Mouse (Mus musculus): ENCODE measurements around the gene Espl1. TPM values are rescaled to one million over a fixed set of nuclear protein-coding genes. Genes with fewer than 3 reads are reported as not detected.
"Not testable (repeated sequence)": the region's sequence is repeated elsewhere in the genome, so short reads cannot be mapped to it uniquely, and the experiment has no call there.

Espl1 gene
- polyA plus RNA-seq, 1 experiment from 2014 or later: 23.0 TPM

DNA sequence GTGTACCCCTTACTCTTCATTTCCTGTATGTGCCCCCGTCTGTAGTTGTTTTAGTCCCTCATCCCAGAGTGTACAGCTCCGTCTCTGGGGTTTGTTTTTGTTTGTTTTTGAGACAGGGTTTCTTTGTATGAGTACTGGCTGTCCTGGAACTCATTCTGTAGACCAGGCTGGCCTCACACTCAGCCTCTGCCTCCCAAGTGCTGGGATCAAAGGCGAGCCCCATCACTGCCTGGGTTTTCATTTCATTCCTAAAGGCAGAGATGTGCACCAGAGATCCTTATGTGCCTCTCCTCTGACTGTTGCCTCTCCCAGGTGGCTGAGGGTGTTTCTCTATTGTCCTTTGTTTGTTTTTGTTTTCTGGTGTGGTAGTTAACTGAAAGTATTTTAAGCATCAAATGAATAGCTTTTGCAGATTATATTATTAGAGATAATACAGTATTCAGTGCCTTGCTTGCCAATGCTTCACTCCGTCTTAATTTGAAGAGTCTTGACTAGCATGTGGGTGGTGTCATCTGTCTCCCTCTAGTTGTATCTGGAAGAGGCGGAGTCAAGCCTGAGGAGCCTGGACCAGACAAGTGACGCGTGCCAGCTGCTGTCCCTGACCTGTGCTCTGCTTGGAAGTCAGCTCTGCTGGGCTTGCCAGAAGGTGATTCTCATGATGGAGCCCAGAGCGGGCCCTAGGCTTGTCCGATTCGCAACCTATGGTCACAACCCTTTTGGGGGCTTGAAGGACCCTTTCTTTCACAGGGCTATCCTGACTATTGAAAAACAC, 14.2 kb downstream of the Espl1 start:
- WGBS (ENCODE audit: insufficient replicate concordance): 82% methylated on average over 10 of the region's 10 CpGs
- no peaks in the 10 kb centered on the region for H3K4me1 ChIP-seq (replicated peaks)
- no peak overlapping the region for H3K27ac ChIP-seq (replicated peaks)
- H3K4me2 ChIP-seq: no peak overlapping the region
- H3K4me3 ChIP-seq (replicated peaks): no peak overlapping the region
- no peak for ATAC-seq (ENCODE audit: insufficient read depth)
- H3K9ac ChIP-seq: no peak overlapping the region
- peaks cover 96% of the 10 kb centered on the region for H3K36me3 ChIP-seq (replicated peaks)
- H3K9me3 ChIP-seq (replicated peaks): no peaks in the 10 kb centered on the region
- H3K27me3 ChIP-seq: no peaks in the 10 kb centered on the region

DNA sequence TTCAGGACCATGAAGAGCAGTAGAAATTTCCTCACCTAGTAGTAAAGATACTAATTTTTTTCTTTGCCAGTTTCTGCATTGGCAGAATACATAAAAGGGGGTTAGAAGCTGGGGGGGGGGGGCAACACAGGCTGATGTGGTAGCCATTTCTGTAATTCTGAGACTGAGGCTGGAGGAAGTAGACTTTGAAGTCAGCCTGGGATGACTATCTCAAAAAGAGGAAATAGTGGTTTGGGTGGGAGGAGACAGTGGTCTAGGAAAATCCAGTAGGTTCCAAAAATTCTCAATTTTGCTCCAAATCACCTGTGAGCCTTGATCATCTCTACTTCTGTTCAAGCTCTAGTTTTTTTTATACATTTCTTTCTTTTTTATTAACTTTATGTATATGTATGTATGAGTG, 15.4 kb downstream of the Espl1 start:
- H3K9me3 ChIP-seq (replicated peaks): no peaks in the 10 kb centered on the region
- no peak for ATAC-seq (ENCODE audit: insufficient read depth)
- H3K36me3 ChIP-seq (replicated peaks): peaks cover 96% of the 10 kb centered on the region
- no peaks in the 10 kb centered on the region for H3K27me3 ChIP-seq
- no peak overlapping the region for H3K4me3 ChIP-seq (replicated peaks)
- no peak overlapping the region for H3K9ac ChIP-seq
- H3K27ac ChIP-seq (replicated peaks): no peak overlapping the region
- no peaks in the 10 kb centered on the region for H3K4me1 ChIP-seq (replicated peaks)
- no peak overlapping the region for H3K4me2 ChIP-seq

DNA sequence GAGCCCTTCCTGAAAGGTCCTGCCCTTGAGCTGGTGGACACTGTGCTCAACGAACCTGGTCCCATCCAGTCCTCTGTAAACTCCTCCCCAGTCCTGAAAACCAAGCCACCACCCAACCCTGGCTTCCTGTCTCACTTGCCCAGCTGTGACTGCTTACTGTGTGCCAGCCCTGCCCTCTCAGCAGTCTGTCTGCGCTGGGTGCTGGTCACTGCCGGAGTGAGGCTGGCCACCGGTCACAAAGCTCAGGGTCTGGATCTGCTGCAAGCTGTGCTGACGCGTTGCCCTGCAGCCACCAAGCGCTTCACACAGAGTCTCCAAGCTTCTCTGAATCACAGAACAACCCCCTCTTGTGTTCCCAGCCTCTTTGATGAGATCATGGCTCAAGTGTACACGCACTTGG, 19.2 kb downstream of the Espl1 start:
- Histone ChIP-seq H3K9ac (no peak overlapping the region), H3K4me2 (no peak overlapping the region), H3K27ac (replicated peaks) (no peak overlapping the region), H3K36me3 (replicated peaks) (peaks cover 96% of the 10 kb centered on the region), H3K27me3 (no peaks in the 10 kb centered on the region), H3K9me3 (replicated peaks) (no peaks in the 10 kb centered on the region), H3K4me3 (replicated peaks) (no peak overlapping the region), H3K4me1 (replicated peaks) (no peaks in the 10 kb centered on the region)
- WGBS (ENCODE audit: insufficient replicate concordance): 87% methylated on average over 8 of the region's 8 CpGs
- ATAC-seq (ENCODE audit: insufficient read depth): no peak

DNA sequence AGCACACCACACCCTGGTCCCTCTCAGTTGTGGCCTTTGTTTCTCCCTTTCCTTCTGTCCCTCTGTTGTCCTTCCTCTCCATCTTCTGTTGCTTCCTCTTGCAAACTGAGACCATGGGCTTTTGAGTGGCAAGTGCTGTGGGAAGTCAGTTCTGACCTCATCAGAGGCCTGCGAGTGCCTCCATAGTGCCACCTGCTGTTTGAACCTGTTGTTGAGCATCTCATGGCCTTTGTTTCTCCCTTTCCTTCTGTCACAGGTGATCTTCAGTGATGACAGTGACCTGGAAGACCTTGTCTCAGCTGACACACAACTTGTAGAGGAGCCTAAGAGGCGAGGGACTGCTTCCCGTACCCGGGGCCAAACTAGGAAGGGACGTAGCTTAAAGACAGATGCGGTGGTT, 20.2 kb downstream of the Espl1 start:
- H3K36me3 ChIP-seq (replicated peaks): peaks cover 97% of the 10 kb centered on the region
- 83% methylated on average over 6 of the region's 6 CpGs for WGBS (ENCODE audit: insufficient replicate concordance)

DNA sequence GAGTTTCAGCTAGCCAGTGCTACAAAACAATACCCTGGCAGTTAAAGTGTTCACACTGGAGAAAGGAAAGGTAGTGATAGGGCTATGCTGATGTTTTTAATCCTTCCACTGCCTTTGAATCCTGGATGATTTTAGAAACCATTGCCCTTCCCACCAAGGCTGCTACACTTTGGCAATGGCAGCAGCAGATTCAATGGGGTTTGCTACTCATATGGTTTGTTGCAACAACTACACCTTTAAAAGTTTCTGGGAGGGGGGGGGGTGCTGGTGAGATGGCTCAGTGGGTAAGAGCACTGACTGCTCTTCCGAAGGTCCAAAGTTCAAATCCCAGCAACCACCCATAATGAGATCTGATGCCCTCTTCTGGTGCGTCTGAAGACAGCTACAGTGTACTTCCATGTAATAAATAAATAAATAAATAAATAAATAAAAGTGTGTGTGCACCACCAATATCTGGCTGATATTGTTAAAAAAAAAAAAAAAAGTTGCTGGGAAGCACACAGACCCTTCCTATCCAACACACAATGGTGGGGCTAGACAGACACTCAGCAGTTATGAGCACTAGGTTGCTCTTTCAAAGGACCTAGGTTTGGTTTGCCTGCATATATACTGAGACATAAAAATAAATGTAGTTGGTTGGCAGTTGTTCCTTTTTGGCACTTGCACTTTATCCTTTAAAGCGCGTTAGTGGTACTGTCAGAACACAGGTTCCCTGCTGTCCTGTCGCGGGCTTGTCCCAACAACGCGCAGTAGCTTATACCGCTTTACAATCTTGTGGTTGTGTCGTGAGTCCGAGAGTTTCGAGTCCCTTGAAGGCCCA, 28.8 kb downstream of the Espl1 start:
- Histone ChIP-seq H3K9me3 (replicated peaks) (no peaks in the 10 kb centered on the region), H3K4me1 (replicated peaks) (peaks cover 13% of the 10 kb centered on the region), H3K4me2 (peak overlapping the region; percentile 71), H3K4me3 (replicated peaks) (peak overlapping the region; percentile 14; the same call in 1 of the 2 replicates), H3K9ac (no peak overlapping the region), H3K27me3 (no peaks in the 10 kb centered on the region), H3K36me3 (replicated peaks) (peaks cover 63% of the 10 kb centered on the region), H3K27ac (replicated peaks) (no peak overlapping the region; the same call in 1 of the 2 replicates)
- no peak for ATAC-seq (ENCODE audit: insufficient read depth)
- WGBS (ENCODE audit: insufficient replicate concordance): 65% methylated on average over 12 of the region's 12 CpGs

More for the DNA sequence above, 20.2 kb downstream of the Espl1 start:
- H3K4me3 ChIP-seq (replicated peaks): no peak overlapping the region
- H3K9me3 ChIP-seq (replicated peaks): no peaks in the 10 kb centered on the region
- no peak overlapping the region for H3K27ac ChIP-seq (replicated peaks)
- H3K9ac ChIP-seq: no peak overlapping the region
- no peak for ATAC-seq (ENCODE audit: insufficient read depth)
- no peaks in the 10 kb centered on the region for H3K27me3 ChIP-seq
- no peaks in the 10 kb centered on the region for H3K4me1 ChIP-seq (replicated peaks)
- H3K4me2 ChIP-seq: no peak overlapping the region

DNA sequence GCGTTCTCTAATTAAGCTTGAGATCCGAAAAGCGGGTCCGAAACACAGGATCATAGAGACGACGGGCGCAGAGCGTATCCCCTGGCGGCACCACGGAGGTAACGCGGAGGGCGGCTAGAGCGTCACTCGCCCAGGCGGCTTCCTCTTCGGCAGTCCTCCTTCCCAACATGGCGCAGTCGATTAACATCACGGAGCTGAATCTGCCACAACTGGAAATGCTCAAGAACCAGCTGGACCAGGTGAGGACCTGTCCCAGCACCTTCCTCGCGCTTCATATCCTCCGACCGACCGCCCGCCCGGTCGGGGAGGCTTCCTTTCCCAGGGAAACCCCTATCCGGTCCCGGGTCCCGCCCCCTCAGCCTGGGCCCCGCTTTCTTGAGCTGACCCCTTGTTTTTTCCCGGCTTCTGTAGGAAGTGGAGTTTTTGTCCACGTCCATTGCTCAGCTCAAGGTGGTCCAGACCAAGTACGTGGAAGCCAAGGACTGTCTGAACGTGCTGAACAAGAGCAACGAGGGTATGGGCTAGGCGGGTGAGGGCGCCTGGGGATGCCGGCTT, 30.0 kb downstream of the Espl1 start, which contains the start of gene Pfdn5:
Gene Pfdn5, plus strand, starts transcription at position 95 of the 555 bp plus-strand sequence.
- Histone ChIP-seq H3K9me3 (replicated peaks) (no peaks in the 10 kb centered on the region), H3K27ac (replicated peaks) (peak within 1 kb of the TSS; percentile 69), H3K27me3 (no peaks in the 10 kb centered on the region), H3K4me3 (replicated peaks) (peak within 1 kb of the TSS; percentile 69), H3K36me3 (replicated peaks) (peaks cover 62% of the 10 kb centered on the region), H3K4me1 (replicated peaks) (peaks cover 15% of the 10 kb centered on the region), H3K4me2 (peak within 1 kb of the TSS; percentile 71), H3K9ac (peak within 1 kb of the TSS; percentile 73)
- ATAC-seq (ENCODE audit: insufficient read depth): peak; percentile 92
- WGBS (ENCODE audit: insufficient replicate concordance): under 1% methylated on average over 40 of the region's 40 CpGs

DNA sequence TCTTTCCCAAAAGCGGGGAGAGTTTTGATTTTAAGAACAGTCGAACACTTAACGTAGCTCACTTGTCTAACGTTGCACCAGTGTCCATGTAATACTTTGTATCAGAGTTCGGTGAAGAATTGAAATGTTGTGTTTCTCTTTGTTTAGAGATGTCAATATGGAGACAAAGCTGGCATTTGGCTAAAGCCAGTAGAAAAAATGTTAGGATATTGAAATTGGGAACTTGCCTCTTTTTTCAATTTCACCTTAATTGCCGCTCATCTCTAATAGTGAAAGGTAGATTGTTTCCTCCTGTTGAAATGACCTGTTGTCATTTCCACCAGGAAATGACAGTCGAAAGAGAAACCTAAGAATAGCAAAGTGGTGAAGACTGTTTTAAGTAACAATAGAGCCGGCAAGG, 30.8 kb downstream of the Espl1 start:
- ATAC-seq (ENCODE audit: insufficient read depth): no peak
- peaks cover 21% of the 10 kb centered on the region for H3K4me1 ChIP-seq (replicated peaks)
- peak overlapping the region; percentile 73 for H3K9ac ChIP-seq
- H3K36me3 ChIP-seq (replicated peaks): peaks cover 56% of the 10 kb centered on the region
- no peaks in the 10 kb centered on the region for H3K9me3 ChIP-seq (replicated peaks)
- peak overlapping the region; percentile 69 for H3K4me3 ChIP-seq (replicated peaks)
- H3K27ac ChIP-seq (replicated peaks): peak overlapping the region; percentile 69; the same call in 1 of the 2 replicates
- peak overlapping the region; percentile 71 for H3K4me2 ChIP-seq
- 51% methylated on average over 8 of the region's 8 CpGs for whole genome bisulfite sequencing (ENCODE audit: insufficient replicate concordance)
- no peaks in the 10 kb centered on the region for H3K27me3 ChIP-seq

DNA sequence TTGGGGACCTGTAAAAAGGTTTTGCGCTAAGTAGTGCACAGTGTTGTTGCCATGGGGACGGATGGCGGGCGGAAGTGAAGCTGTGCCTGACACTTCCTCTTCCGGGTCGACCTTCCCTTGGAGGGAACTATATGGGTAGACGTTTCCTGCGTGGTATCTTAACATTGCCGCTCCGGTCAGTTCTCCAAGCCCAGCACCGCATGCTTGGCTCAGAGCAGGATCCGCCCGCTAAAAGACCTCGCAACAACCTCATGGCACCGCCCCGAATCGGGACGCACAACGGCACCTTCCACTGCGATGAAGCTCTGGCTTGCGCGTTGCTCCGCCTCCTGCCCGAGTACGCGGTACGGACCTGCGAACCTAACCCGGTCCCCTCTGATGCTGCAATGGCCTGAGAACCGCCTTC, 35.5 kb downstream of the Espl1 start, which contains the start of gene Myg1:
Gene Myg1, plus strand, starts transcription at position 100 of the 406 bp plus-strand sequence.
- peak within 1 kb of the TSS; percentile 65 for H3K9ac ChIP-seq
- H3K27ac ChIP-seq (replicated peaks): peak within 1 kb of the TSS; percentile 73
- H3K4me3 ChIP-seq (replicated peaks): peak within 1 kb of the TSS; percentile 74
- peaks cover 67% of the 10 kb centered on the region for H3K36me3 ChIP-seq (replicated peaks)
- peak within 1 kb of the TSS; percentile 90 for H3K4me2 ChIP-seq
- ATAC-seq (ENCODE audit: insufficient read depth): peak; percentile 89
- no peaks in the 10 kb centered on the region for H3K9me3 ChIP-seq (replicated peaks)
- no peaks in the 10 kb centered on the region for H3K27me3 ChIP-seq
- H3K4me1 ChIP-seq (replicated peaks): peaks cover 35% of the 10 kb centered on the region
- under 1% methylated on average over 30 of the region's 30 CpGs for WGBS (ENCODE audit: insufficient replicate concordance)

DNA sequence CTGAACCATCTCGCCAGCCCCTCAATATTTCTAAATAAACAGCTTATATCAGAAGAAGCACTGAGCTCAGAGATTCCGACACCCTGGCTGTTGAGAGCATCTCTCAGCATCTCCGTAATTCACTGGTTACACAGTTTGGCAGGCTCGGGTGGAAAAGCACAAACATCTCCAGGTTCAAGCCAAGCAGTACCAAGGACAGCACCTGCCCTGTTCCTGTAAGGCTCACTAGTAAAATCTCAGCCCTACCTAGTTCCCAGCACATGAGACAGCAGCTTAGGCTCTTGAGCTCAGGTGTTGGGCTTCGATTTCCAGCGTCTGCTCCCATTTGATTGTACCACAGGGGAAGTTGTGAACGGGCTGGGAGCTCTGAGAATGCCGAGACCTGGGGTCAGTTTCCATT, 39.2 kb downstream of the Espl1 start:
- Histone ChIP-seq H3K9ac (no peak overlapping the region), H3K27ac (replicated peaks) (no peak overlapping the region), H3K4me2 (no peak overlapping the region), H3K36me3 (replicated peaks) (peaks cover 85% of the 10 kb centered on the region), H3K4me1 (replicated peaks) (peaks cover 26% of the 10 kb centered on the region), H3K9me3 (replicated peaks) (no peaks in the 10 kb centered on the region), H3K4me3 (replicated peaks) (no peak overlapping the region), H3K27me3 (no peaks in the 10 kb centered on the region)
- ATAC-seq (ENCODE audit: insufficient read depth): no peak
- 77% methylated on average over 8 of the region's 8 CpGs for WGBS (ENCODE audit: insufficient replicate concordance)

DNA sequence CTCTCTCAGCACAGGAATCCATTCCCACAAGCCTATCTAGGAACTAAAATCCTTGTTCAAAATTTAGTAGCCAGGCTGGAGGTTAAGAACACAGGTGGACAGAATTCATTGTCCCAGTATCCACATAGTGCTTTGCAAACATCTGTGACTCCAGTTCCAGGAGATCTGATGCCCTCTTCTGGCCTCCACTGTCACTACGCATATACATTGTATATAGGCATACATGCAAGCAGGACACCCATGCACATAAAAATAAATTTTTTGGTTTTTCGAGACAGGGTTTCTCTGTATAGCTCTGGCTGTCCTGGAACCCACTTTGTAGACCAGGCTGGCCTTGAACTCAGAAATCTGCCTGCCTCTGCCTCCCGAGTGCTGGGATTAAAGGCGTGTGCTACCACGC, 39.9 kb downstream of the Espl1 start:
- H3K4me2 ChIP-seq; H3K27me3 ChIP-seq; H3K4me3 ChIP-seq (replicated peaks); H3K9me3 ChIP-seq (replicated peaks); H3K9ac ChIP-seq; H3K27ac ChIP-seq (replicated peaks); ATAC-seq (ENCODE audit: insufficient read depth): not testable (repeated sequence)
- H3K4me1 ChIP-seq (replicated peaks): peaks cover 26% of the 10 kb centered on the region
- H3K36me3 ChIP-seq (replicated peaks): peaks cover 83% of the 10 kb centered on the region
- whole genome bisulfite sequencing (ENCODE audit: insufficient replicate concordance): 81% methylated on average over 5 of the region's 5 CpGs

DNA sequence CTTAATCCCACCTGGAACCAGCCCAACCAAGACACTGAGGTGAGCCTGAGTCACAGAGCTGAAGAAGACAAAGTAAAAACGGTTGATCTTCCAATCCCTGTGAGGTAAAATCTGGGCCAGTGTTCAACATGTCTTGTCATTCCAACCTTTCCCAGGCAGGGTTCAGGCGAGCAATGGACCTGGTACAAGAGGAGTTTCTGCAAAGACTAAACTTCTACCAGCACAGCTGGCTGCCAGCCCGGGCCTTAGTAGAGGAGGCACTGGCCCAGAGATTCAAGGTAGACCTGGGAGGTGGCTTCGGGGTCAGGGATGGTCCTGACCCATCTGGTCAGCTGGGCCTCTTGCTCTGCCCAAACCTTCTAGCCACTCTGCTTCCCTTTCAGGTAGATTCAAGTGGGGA, 40.9 kb downstream of the Espl1 start:
- ATAC-seq (ENCODE audit: insufficient read depth): no peak
- 73% methylated on average over 4 of the region's 4 CpGs for WGBS (ENCODE audit: insufficient replicate concordance)
- H3K9me3 ChIP-seq (replicated peaks): no peaks in the 10 kb centered on the region
- no peak overlapping the region for H3K27ac ChIP-seq (replicated peaks)
- no peak overlapping the region for H3K9ac ChIP-seq
- no peak overlapping the region for H3K4me3 ChIP-seq (replicated peaks)
- no peak overlapping the region for H3K4me2 ChIP-seq
- H3K36me3 ChIP-seq (replicated peaks): peaks cover 85% of the 10 kb centered on the region
- peaks cover 18% of the 10 kb centered on the region for H3K4me1 ChIP-seq (replicated peaks)
- no peaks in the 10 kb centered on the region for H3K27me3 ChIP-seq

Data from liver, embryonic 15.5 days (tissue).